Mouse (Mus musculus) liver, embryonic 12.5 days (tissue): ENCODE measurements around the gene Mmp28. TPM values are rescaled to one million over a fixed set of nuclear protein-coding genes. Genes with fewer than 3 reads are reported as not detected.

Experiments used
- ATAC-seq: fragments of 200-750 bp; cut with Nextera tagmentation; 2 replicates; pipeline ENCODE4 v1.8.0; 2017; ENCODE audit warnings: moderate number of reproducible peaks, mild to moderate bottlenecking, moderate library complexity
- H3K27ac ChIP-seq: fragments of 300-500 bp; sonication (generic); 2 replicates; pipeline ENCODE4 v1.5.1; 2016; ENCODE audit warnings: mild to moderate bottlenecking
- H3K27me3 ChIP-seq: fragments of 300-500 bp; sonication (generic); replicated peaks from 2 replicates; pipeline ENCODE4 v1.6.1; 2016; ENCODE audit warnings: mild to moderate bottlenecking, moderate library complexity
- H3K36me3 ChIP-seq: fragments of 300-500 bp; sonication (generic); 2 replicates; pipeline ENCODE4 v1.6.1; 2016; ENCODE audit warnings: mild to moderate bottlenecking, moderate library complexity
- H3K4me1 ChIP-seq: fragments of 300-500 bp; sonication (generic); 2 replicates; pipeline ENCODE4 v1.6.1; 2016
- H3K4me2 ChIP-seq: fragments of 300-500 bp; sonication (generic); 2 replicates; pipeline ENCODE4 v1.6.1; 2016; ENCODE audit warnings: mild to moderate bottlenecking, moderate library complexity
- H3K4me3 ChIP-seq: fragments of 300-500 bp; sonication (generic); 2 replicates; pipeline ENCODE4 v1.5.1; 2016; ENCODE audit warnings: mild to moderate bottlenecking, moderate library complexity
- H3K9ac ChIP-seq: fragments of 300-500 bp; sonication (generic); 2 replicates; pipeline ENCODE4 v1.6.1; 2016; ENCODE audit warnings: mild to moderate bottlenecking, moderate library complexity
- H3K9me3 ChIP-seq: fragments of 300-500 bp; sonication (generic); replicated peaks from 2 replicates; pipeline ENCODE4 v1.6.1; 2016; ENCODE audit warnings: mild to moderate bottlenecking, moderate library complexity
- WGBS: fragments of 180-500 bp; shearing (Covaris S2); methylation state at CpG from one replicate; pipeline ENCODE4 v1.1.7; 2016; ENCODE audit not compliant: insufficient replicate concordance; 5-methylcytosine and 5-hydroxymethylcytosine counted together
- polyA plus RNA-seq: library from polyadenylated mRNA; unstranded; fragments of >200 nt; fragmentation: Nextera tagmentation; extraction: Ambion mirVana; gene quantifications from 2 replicates; pipeline ENCODE4 v1.2.1, GENCODE M21; 2016

The Mmp28 gene
- polyA plus RNA-seq, 1 experiment from 2014 or later, result 0.31 TPM

DNA sequence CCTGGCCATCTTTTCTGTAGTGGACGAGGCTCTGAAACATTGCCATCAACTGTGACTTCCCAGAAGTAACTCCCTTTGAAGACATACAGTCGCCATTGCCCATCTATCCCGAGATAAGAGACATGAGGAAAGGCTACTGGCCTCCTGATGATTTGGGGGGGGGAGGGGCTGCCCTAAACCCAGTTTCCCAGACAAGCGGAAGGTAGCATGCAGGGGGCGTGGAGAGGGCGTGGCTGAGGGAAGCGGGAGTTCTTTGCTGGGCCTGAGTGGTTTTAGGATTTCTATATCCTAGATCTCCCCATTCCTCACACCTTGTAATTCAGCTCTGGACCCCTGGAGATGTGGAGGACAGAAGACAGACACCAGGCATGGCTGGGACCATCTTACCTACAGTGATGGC is 19.0 kb downstream of the Mmp28 start:
- WGBS, result 1% methylated on average over 7 of the region's 7 CpGs
- Histone ChIP-seq H3K36me3 (no peaks in the 10 kb centered on the region), H3K27me3 (peaks cover 88% of the 10 kb centered on the region), H3K4me2 (no peak overlapping the region), H3K9ac (no peak overlapping the region), H3K9me3 (no peaks in the 10 kb centered on the region), H3K4me3 (no peak overlapping the region), H3K4me1 (peaks cover 47% of the 10 kb centered on the region), H3K27ac (no peak overlapping the region)
- no peak for ATAC-seq

GRCm38 (mm10) chr11:83442596-83443267 is 20.1 kb downstream of the Mmp28 start:
- no peak for ATAC-seq
- H3K4me1 ChIP-seq, result peaks cover 36% of the 10 kb centered on the region
- peak overlapping the region; percentile 44 for H3K4me2 ChIP-seq
- WGBS, result 11% methylated on average over 29 of the region's 29 CpGs
- no peak overlapping the region for H3K9ac ChIP-seq
- H3K4me3 ChIP-seq, result peak overlapping the region; percentile 25; the same call in 1 of the 2 replicates
- H3K9me3 ChIP-seq, result no peaks in the 10 kb centered on the region
- peaks cover 82% of the 10 kb centered on the region for H3K27me3 ChIP-seq
- no peak overlapping the region for H3K27ac ChIP-seq
- no peaks in the 10 kb centered on the region for H3K36me3 ChIP-seq

GRCm38 (mm10) chr11:83441235-83441634 is 21.6 kb downstream of the Mmp28 start:
- Histone ChIP-seq H3K4me1 (peaks cover 32% of the 10 kb centered on the region), H3K9me3 (no peaks in the 10 kb centered on the region), H3K9ac (no peak overlapping the region), H3K27ac (no peak overlapping the region), H3K27me3 (peaks cover 67% of the 10 kb centered on the region), H3K4me2 (peak overlapping the region; percentile 98), H3K4me3 (peak overlapping the region; percentile 69; the same call in 1 of the 2 replicates), H3K36me3 (no peaks in the 10 kb centered on the region)
- 47% methylated on average over 7 of the region's 7 CpGs for WGBS
- ATAC-seq, result no peak

- peak; percentile 91 for ATAC-seq
- peaks cover 66% of the 10 kb centered on the region for H3K27me3 ChIP-seq
- H3K4me2 ChIP-seq, result peak overlapping the region; percentile 98
- H3K4me3 ChIP-seq, result peak overlapping the region; percentile 69
- no peak overlapping the region for H3K27ac ChIP-seq
- under 1% methylated on average over 62 of the region's 75 CpGs for WGBS
- H3K36me3 ChIP-seq, result no peaks in the 10 kb centered on the region
- H3K4me1 ChIP-seq, result peaks cover 32% of the 10 kb centered on the region
- H3K9me3 ChIP-seq, result no peaks in the 10 kb centered on the region
- peak overlapping the region; percentile 66 for H3K9ac ChIP-seq
Measured at GRCm38 (mm10) chr11:83440081-83441064, 22.5 kb downstream of the Mmp28 start.

DNA sequence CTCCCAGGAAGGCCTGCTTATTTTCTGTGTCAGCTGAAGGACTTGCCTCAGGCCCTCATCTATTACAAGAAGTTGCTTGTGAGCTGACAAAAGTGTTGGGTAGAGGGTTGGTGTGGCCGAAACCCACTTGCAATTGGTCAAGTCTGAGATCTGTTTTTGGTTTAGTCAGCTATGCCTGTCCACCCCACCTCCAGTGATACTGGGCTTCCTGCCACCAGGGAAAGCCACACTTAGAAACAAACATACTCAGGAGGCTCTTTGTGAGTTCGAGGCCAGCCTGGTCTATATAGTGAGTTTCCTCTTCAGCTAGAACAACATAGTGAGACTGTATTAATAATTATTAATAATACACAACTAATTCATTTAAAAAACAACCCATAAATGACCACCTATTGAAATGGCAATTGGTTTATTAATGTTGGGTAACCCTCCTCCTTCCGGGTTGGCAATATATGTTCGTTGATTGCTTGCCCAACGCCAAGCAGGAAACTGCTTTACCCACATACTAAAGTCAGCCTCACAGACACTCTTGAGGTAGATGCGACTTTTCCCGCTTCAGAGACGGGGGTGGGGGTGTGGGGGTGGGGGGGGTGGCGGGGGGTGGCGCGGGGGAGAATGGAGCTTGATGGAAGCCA is 23.3 kb downstream of the Mmp28 start:
- Histone ChIP-seq H3K4me3 (peak overlapping the region; percentile 69), H3K9ac (peak overlapping the region; percentile 66)

DNA sequence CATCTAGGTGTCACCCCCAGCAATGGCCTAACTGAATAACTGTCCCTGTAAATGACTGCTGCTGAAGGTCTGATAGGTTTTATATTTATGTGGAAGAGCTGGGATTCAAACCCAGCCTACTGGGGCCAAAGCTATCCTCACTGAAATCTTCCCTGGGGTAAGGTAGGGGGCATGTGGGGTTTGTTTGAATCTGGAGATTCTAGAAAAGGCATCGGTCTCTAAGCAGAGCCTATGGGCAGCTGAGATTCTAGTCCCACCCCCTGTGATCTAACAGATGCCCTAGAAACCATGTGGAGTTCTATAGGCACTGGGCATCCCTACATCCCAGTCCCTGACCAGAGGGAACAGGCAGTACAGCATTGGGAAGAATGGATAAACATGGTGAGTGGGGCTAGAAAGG is 25.5 kb downstream of the Mmp28 start, which contains the start of gene 1700020L24Rik:
1700020L24Rik (plus strand) TSS at position 301 of the 400 bp plus-strand sequence.
- no peak for ATAC-seq
- no peak within 1 kb of the TSS for H3K9ac ChIP-seq
- 71% methylated on average over 1 of the region's 1 CpGs for WGBS
- no peaks in the 10 kb centered on the region for H3K9me3 ChIP-seq
- H3K27ac ChIP-seq, result no peak within 1 kb of the TSS
- H3K36me3 ChIP-seq, result no peaks in the 10 kb centered on the region
- peaks cover 51% of the 10 kb centered on the region for H3K27me3 ChIP-seq
- no peak within 1 kb of the TSS for H3K4me2 ChIP-seq
- H3K4me1 ChIP-seq, result peaks cover 12% of the 10 kb centered on the region; the same call in 1 of the 2 replicates
- no peak within 1 kb of the TSS for H3K4me3 ChIP-seq

More for the DNA sequence above, 23.3 kb downstream of the Mmp28 start:
- peak overlapping the region; percentile 98 for H3K4me2 ChIP-seq
- WGBS, result 29% methylated on average over 11 of the region's 11 CpGs
- no peak for ATAC-seq
- H3K27ac ChIP-seq, result no peak overlapping the region
- H3K36me3 ChIP-seq, result no peaks in the 10 kb centered on the region
- peaks cover 64% of the 10 kb centered on the region for H3K27me3 ChIP-seq
- H3K4me1 ChIP-seq, result peaks cover 27% of the 10 kb centered on the region
- no peaks in the 10 kb centered on the region for H3K9me3 ChIP-seq

DNA sequence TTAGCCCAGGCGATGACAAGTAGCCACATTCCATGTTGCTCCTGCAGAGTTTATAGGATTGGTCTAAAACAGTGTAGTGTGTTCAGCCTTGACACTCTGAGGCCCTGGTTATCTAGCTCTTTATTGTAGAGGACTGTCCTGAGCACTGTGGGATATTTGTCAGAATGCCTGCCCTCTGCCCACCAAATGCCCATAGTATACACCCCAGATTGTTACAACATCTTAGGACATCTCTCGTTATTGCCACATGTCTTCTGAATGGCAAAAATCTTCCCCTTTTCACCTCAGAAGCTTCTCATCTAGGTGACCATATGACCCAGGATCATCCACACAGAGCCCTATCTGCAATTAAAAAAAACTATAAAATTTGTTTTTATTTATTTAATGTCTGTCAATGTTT is 30.3 kb downstream of the Mmp28 start:
- Histone ChIP-seq H3K27ac (no peak overlapping the region), H3K27me3 (peaks cover 61% of the 10 kb centered on the region), H3K4me1 (no peaks in the 10 kb centered on the region), H3K36me3 (no peaks in the 10 kb centered on the region), H3K4me3 (no peak overlapping the region), H3K4me2 (no peak overlapping the region), H3K9ac (no peak overlapping the region), H3K9me3 (no peaks in the 10 kb centered on the region)
- no peak for ATAC-seq
- WGBS, result 57% methylated on average over 2 of the region's 2 CpGs

DNA sequence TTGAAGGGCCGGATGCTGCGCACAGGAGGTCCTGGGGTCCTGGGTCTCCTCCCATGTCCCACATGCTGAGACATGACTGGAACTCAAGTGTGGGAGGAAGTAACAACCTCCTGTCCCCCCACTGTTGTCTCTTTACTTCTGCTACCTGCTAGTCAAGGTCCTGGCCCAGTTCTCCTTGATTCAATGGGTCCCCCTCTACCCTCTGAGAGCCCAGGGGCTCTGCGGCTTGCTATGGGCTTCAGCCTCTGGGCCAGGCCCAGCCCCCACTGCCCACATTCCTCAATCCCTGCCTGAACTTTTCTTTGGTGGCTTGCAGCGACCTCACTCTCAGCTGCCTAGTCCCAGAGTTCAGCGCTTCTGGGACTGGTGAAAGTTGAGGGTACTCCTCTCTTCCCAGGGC is 33.5 kb downstream of the Mmp28 start, which contains the start of gene Gas2l2:
Gas2l2 (minus strand) TSS at position 101 of the 400 bp plus-strand sequence.
- Histone ChIP-seq H3K4me1 (0 out of 2 replicates have a peak, but pooled peaks cover 7% of the 10 kb centered on the region), H3K36me3 (no peaks in the 10 kb centered on the region), H3K27ac (no peak within 1 kb of the TSS), H3K4me2 (no peak within 1 kb of the TSS), H3K27me3 (peaks cover 71% of the 10 kb centered on the region), H3K9ac (no peak within 1 kb of the TSS), H3K4me3 (no peak within 1 kb of the TSS), H3K9me3 (no peaks in the 10 kb centered on the region)
- ATAC-seq, result no peak
- WGBS, result 50% methylated on average over 5 of the region's 5 CpGs

- Histone ChIP-seq H3K9me3 (no peaks in the 10 kb centered on the region), H3K27me3 (peaks cover 70% of the 10 kb centered on the region), H3K36me3 (no peaks in the 10 kb centered on the region), H3K4me2 (peak overlapping the region; percentile 31), H3K27ac (no peak overlapping the region), H3K9ac (no peak overlapping the region), H3K4me3 (no peak overlapping the region), H3K4me1 (0 out of 2 replicates have a peak, but pooled peaks cover 7% of the 10 kb centered on the region)
- ATAC-seq, result peak; percentile 49; the same call in 1 of the 2 replicates
- 7% methylated on average over 17 of the region's 17 CpGs for WGBS
Measured at GRCm38 (mm10) chr11:83426964-83427363, 35.9 kb downstream of the Mmp28 start.

GRCm38 (mm10) chr11:83424681-83425080 is 38.2 kb downstream of the Mmp28 start:
- H3K4me1 ChIP-seq, result 0 out of 2 replicates have a peak, but pooled peaks cover 7% of the 10 kb centered on the region
- H3K9ac ChIP-seq, result no peak overlapping the region
- no peak overlapping the region for H3K4me2 ChIP-seq
- H3K36me3 ChIP-seq, result no peaks in the 10 kb centered on the region
- H3K27me3 ChIP-seq, result peaks cover 76% of the 10 kb centered on the region
- WGBS, result 6% methylated on average over 8 of the region's 8 CpGs
- H3K9me3 ChIP-seq, result no peaks in the 10 kb centered on the region
- H3K4me3 ChIP-seq, result no peak overlapping the region
- no peak overlapping the region for H3K27ac ChIP-seq
- ATAC-seq, result no peak

DNA sequence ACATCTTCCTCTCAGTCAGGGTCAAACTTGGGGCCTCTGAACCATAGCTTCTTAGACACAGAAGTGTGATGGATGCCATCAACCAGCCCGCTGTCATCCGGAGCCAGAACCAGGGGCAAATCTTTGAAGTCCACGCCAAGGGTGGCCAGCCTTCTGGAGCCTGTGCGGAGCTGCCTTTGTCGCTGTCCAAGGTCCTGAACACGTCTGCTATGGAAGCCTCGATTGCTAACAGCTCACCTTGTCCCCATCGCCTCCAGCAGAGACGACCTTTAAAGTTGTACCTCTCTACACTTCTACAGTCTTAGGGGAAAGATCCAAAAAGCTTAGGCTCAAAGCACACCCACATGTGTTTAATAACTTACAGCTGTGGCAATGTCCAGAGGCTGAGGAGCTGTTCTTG is 41.6 kb downstream of the Mmp28 start:
- H3K9me3 ChIP-seq, result no peaks in the 10 kb centered on the region
- no peak overlapping the region for H3K9ac ChIP-seq
- no peak overlapping the region for H3K27ac ChIP-seq
- H3K4me3 ChIP-seq, result no peak overlapping the region
- no peak; the same call in 1 of the 2 replicates for ATAC-seq
- H3K4me1 ChIP-seq, result peaks cover 6% of the 10 kb centered on the region; the same call in 1 of the 2 replicates
- H3K4me2 ChIP-seq, result no peak overlapping the region
- peaks cover 76% of the 10 kb centered on the region for H3K27me3 ChIP-seq
- 3% methylated on average over 9 of the region's 9 CpGs for WGBS
- no peaks in the 10 kb centered on the region for H3K36me3 ChIP-seq
